Mouse (Mus musculus) spleen, adult 12 weeks (tissue): ENCODE data around the gene Pakap.

Source experiments
- DNase-seq: peaks from one replicate; pipeline ENCODE4 v3.0.0; 2022; ENCODE audit warnings: low spot score

Gene Pakap

GRCm38 (mm10) chr4:57574181-57574580 is 6.2 kb downstream of the Pakap start:
- DNase-seq: no peak

DNA sequence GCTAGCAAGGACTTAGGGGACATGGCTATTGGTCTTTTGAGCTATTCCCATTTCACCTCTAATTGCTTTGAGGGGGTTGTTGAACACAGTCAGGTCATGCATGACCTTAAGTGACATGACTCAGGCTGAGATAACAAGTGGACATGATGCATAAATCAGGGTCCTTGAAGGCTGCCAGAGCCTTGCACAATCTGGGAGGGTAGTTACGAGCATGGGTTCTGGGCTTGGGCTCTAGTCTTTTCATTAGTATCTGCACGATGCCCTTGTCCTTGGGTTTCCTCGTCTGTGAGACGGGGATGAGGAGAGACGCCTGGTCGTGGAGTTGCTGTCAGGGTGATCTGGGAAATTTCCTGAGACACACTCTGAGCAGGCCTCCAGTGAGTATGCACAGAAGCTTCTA is 6.7 kb downstream of the Pakap start:
- no peak for DNase-seq

- DNase-seq: no peak
Observed at GRCm38 (mm10) chr4:57575686-57576085, 7.7 kb downstream of the Pakap start.

GRCm38 (mm10) chr4:57576095-57576494 is 8.1 kb downstream of the Pakap start:
- DNase-seq: no peak

- DNase-seq: no peak
Observed at GRCm38 (mm10) chr4:57579683-57580082, 11.7 kb downstream of the Pakap start.

- no peak for DNase-seq
Observed at GRCm38 (mm10) chr4:57585281-57585800, 17.4 kb downstream of the Pakap start.

GRCm38 (mm10) chr4:57586933-57587658 is 19.1 kb downstream of the Pakap start:
- no peak for DNase-seq

- no peak for DNase-seq
Observed at GRCm38 (mm10) chr4:57588356-57588755, 20.4 kb downstream of the Pakap start.

DNA sequence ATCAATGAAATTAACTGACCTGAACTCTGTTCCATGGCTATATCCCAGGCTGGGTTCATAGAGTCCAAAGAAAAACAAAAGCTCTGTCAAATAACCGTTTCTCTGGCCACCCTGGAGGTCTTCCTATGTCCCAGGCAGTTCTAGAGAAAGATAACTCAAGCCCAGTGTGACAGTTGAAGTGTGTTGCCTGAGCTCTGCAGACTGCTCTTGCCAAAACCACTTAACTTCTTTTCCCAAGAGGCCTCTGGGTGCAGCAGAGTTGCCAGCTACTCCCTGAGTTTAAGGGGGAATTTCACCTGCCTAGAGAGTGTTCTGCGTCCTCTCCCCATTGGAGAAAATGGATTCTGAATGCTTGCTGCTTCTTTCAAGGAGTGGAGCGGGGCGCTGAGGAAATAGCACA is 24.8 kb downstream of the Pakap start:
- DNase-seq: no peak

DNA sequence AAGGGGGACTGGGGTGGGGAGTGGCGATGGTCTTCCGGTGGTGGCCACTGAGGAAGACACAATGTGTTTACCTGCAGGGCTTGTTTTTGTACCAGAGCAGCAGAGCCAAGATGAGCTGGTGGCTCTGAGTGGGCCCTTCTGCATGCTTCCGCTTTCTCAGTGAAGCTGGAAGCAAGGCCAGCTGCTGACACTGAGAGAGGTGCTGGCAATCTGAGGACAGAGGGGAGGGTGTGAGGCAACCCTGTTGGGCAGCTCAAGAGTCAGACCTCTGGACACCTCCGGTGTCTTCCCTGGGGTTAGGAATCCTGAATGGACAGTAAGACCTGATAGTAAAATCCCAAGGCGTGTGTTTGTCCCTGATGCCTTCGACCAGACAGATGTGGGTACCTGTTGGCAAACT is 32.0 kb downstream of the Pakap start:
- DNase-seq: no peak

DNA sequence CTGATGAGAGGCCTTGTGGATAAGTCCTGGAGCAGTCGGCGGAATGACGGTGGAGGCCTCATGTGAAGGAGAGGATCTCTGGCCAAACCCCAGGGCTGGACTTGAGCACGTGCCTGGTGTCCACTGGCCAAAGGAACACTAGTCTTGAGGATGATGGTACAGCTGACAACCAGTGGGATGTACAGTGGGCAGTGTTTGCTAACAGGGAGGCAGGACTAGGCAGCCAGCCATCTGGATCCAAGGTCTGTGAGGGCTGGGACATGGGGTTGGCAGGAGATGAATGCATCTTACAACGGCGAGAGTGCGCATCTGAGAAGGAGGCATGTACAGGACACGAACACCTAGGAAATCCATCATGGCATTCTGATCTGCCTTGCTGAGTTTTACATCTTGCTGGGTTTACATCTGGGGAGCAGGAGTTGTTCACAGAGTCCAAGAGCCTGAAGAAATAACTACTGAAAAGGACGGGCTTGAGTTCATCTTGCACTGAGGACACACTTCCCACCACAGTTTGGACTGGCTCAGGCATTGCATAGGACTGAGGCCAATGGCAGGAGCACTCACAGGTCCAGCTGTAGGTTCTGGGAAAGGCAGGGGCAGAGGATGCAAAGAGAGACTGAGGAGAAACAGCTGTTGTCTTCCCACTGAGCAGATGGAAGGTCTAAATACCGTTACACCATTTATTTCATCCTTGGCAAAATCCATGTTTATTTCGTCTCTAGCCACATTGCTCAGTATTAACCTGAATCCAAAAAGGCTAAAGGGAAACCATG is 32.9 kb downstream of the Pakap start:
- DNase-seq: no peak

GRCm38 (mm10) chr4:57601458-57601835 is 33.5 kb downstream of the Pakap start:
- no peak for DNase-seq

GRCm38 (mm10) chr4:57601903-57602617 is 34.1 kb downstream of the Pakap start:
- DNase-seq: no peak

DNA sequence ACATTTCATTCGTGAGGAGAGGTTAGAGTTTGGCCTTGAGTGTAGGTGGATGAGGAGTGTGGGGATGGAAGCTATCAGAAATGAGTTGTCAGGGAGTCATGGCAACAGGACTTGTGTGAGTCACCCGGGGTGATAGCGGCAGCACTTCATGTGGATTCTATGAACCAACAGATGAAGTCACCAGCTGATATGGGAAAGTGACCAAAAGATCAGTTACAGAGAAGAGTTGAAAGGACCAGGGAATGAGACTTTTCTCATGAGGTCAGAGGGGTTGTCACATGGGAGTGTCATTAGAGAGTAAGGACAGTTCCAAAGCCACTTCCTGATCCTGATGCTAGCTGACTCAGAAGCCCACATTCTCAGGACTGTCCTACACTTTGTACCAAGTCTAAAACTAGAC is 38.3 kb downstream of the Pakap start:
- no peak for DNase-seq

DNA sequence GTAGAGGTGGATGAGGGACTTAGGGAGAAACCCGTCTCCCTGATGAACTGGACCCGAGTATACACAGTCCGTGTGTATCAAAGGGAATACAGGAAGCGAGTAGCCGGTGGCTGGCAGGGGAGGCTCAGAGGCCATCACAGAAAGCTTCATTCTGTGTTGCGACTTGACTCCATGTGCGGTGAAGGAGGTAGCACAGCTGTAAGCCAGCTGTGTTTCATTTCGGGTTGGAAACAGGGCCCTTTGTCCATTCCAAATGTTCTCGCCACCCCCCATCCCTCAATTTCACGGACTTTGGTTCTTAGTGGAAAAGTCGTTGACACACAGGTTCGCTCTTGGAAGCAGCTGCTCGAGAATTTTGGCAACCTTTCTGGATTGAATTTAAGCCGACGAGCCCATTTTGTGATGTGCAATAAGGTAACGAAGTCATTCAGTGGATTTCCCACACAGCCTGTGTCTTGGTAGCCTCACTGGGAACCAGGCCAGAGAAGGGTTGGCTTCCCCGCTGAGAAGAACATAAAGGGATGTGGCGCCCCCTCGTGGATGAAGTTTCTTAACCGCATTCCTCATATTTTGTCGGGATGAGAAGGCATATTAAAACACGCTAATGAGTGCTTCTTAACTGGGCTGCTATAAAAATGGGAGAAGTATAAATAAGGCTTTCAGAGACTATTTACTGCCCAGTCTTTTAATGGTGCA is 39.4 kb downstream of the Pakap start:
- no peak for DNase-seq

GRCm38 (mm10) chr4:57611303-57612077 is 43.5 kb downstream of the Pakap start:
- no peak for DNase-seq

GRCm38 (mm10) chr4:57612716-57613115 is 44.7 kb downstream of the Pakap start:
- DNase-seq: no peak

- no peak for DNase-seq
Observed at GRCm38 (mm10) chr4:57614686-57615085, 46.7 kb downstream of the Pakap start.

GRCm38 (mm10) chr4:57618743-57619142 is 50.8 kb downstream of the Pakap start:
- DNase-seq: no peak

- DNase-seq: no peak
Observed at GRCm38 (mm10) chr4:57622816-57623215, 54.8 kb downstream of the Pakap start.

DNA sequence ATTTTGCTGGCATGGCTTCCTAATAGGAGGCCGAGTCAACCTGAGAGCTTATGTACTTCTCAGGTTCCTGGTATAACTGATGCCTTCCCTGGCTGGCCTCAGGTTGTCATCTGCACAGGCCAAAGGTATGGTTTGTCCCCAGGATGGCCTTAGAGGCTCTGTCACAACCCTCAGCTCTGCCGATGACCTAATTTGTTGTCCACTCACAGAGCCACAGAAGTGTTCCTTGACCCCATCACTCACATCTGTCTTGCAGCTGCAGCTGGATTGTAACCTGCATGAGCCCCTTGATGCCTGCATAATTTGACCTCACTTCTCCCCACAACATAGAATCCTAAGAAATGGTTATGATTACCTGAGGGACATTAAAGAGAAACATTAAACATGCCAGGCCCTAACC is 56.8 kb downstream of the Pakap start:
- DNase-seq: no peak
